Mouse (Mus musculus): ENCODE data around the gene Cox15.

- no peak for TF ChIP-seq CTCF (IDR thresholded peaks at IDR 0.05; ENCODE audit: low read depth)
- no peak for TF ChIP-seq EP300 (IDR thresholded peaks at IDR 0.05; ENCODE audit: low read depth)
Measured at GRCm38 (mm10) chr19:43699763-43700155, 53.0 kb downstream of the Cox15 start.
